Mouse (Mus musculus): ENCODE measurements around the gene Scp2.

- no peak for TF ChIP-seq CTCF (IDR thresholded peaks at IDR 0.05; ENCODE audit: control insufficient read depth, insufficient read depth, insufficient replicate concordance, low read depth, low read length)
- TF ChIP-seq POLR2A (IDR thresholded peaks at IDR 0.05; ENCODE audit: control insufficient read depth, low read depth, low read length) = no peak
Observed at GRCm38 (mm10) chr4:108025269-108025668, 119.5 kb downstream of the Scp2 start.
